Mouse (Mus musculus) heart, embryonic 16.5 days (tissue): ENCODE data around the gene Lrsam1. TPM values are rescaled to one million over a fixed set of nuclear protein-coding genes. Genes with fewer than 3 reads are reported as not detected.

Experiments used
- ATAC-seq: fragments of 200-750 bp; cut with Nextera tagmentation; replicated peaks from 2 replicates; pipeline ENCODE4 v1.8.0; 2017; ENCODE audit warnings: moderate number of reproducible peaks; ENCODE audit not compliant: insufficient read depth, low FRiP score; ENCODE audit errors: extremely low read depth
- H3K27ac ChIP-seq: fragments of 300-500 bp; sonication (generic); 2 replicates; pipeline ENCODE4 v1.5.1; 2014; ENCODE audit warnings: mild to moderate bottlenecking, low read length, control low read depth, moderate library complexity
- H3K27me3 ChIP-seq: fragments of 300-500 bp; sonication (generic); 2 replicates; pipeline ENCODE4 v1.6.1; 2014; ENCODE audit warnings: low read length, mixed read lengths; ENCODE audit not compliant: control insufficient read depth, insufficient read depth
- H3K36me3 ChIP-seq: fragments of 300-500 bp; sonication (generic); 2 replicates; pipeline ENCODE4 v1.6.1; 2014; ENCODE audit not compliant: control insufficient read depth, insufficient read depth
- H3K4me1 ChIP-seq: fragments of 300-500 bp; sonication (generic); 2 replicates; pipeline ENCODE4 v1.6.1; 2014; ENCODE audit warnings: low read length, mixed read lengths; ENCODE audit not compliant: control insufficient read depth, insufficient read depth
- H3K4me2 ChIP-seq: fragments of 300-500 bp; sonication (generic); 2 replicates; pipeline ENCODE4 v1.6.1; 2014; ENCODE audit warnings: low read depth, mild to moderate bottlenecking, control low read depth, low read length
- H3K4me3 ChIP-seq: fragments of 300-500 bp; sonication (generic); 2 replicates; pipeline ENCODE4 v1.5.1; 2014; ENCODE audit warnings: mild to moderate bottlenecking, control low read depth, low read length
- H3K9ac ChIP-seq: fragments of 300-500 bp; sonication (generic); 2 replicates; pipeline ENCODE4 v1.6.1; 2014; ENCODE audit warnings: low read length, control low read depth
- H3K9me3 ChIP-seq: fragments of 300-500 bp; sonication (generic); replicated peaks from 2 replicates; pipeline ENCODE4 v1.6.1; 2016; ENCODE audit warnings: low read length; ENCODE audit not compliant: control insufficient read depth
- WGBS: fragments of 180-500 bp; shearing (Covaris S2); extraction: QIAGEN DNeasy Blood & Tissue Kit; methylation state at CpG from one replicate; pipeline ENCODE4 v1.1.7; 2014; 5-methylcytosine and 5-hydroxymethylcytosine counted together
- polyA plus RNA-seq: library from polyadenylated mRNA; unstranded; fragments of >200 nt; fragmentation: Nextera tagmentation; extraction: Ambion mirVana; gene quantifications from 2 replicates; pipeline ENCODE4 v1.2.1, GENCODE M21; 2015

The Lrsam1 gene
- polyA plus RNA-seq, 1 experiment from 2014 or later, result 8.8 TPM

- H3K36me3 ChIP-seq, result peaks cover 46% of the 10 kb centered on the region
- no peaks in the 10 kb centered on the region for H3K4me1 ChIP-seq
- H3K9me3 ChIP-seq, result no peaks in the 10 kb centered on the region
- H3K27me3 ChIP-seq, result no peaks in the 10 kb centered on the region
- WGBS, result 88% methylated on average over 24 of the region's 24 CpGs
- H3K27ac ChIP-seq, result no peak overlapping the region
- no peak overlapping the region for H3K4me3 ChIP-seq
- no peak for ATAC-seq
- H3K9ac ChIP-seq, result no peak overlapping the region
- no peak overlapping the region for H3K4me2 ChIP-seq
Measured at GRCm38 (mm10) chr2:32923551-32924250, 37.7 kb downstream of the Lrsam1 start.

- H3K9ac ChIP-seq, result no peak overlapping the region
- H3K36me3 ChIP-seq, result peaks cover 46% of the 10 kb centered on the region
- WGBS, result 88% methylated on average over 13 of the region's 13 CpGs
- no peaks in the 10 kb centered on the region for H3K4me1 ChIP-seq
- no peak overlapping the region for H3K4me2 ChIP-seq
- no peaks in the 10 kb centered on the region for H3K27me3 ChIP-seq
- no peak overlapping the region for H3K27ac ChIP-seq
- no peaks in the 10 kb centered on the region for H3K9me3 ChIP-seq
- no peak overlapping the region for H3K4me3 ChIP-seq
- no peak for ATAC-seq
Measured at GRCm38 (mm10) chr2:32922564-32922963, 38.9 kb downstream of the Lrsam1 start.

- 92% methylated on average over 15 of the region's 15 CpGs for WGBS
- H3K36me3 ChIP-seq, result peaks cover 46% of the 10 kb centered on the region
- no peak for ATAC-seq
Measured at GRCm38 (mm10) chr2:32921801-32922380, 39.5 kb downstream of the Lrsam1 start.

GRCm38 (mm10) chr2:32921235-32921634, 40.2 kb downstream of the Lrsam1 start:
- Histone ChIP-seq H3K36me3 (peaks cover 48% of the 10 kb centered on the region), H3K9ac (no peak overlapping the region), H3K9me3 (no peaks in the 10 kb centered on the region), H3K27me3 (no peaks in the 10 kb centered on the region), H3K27ac (no peak overlapping the region), H3K4me2 (no peak overlapping the region), H3K4me1 (no peaks in the 10 kb centered on the region), H3K4me3 (no peak overlapping the region)
- no peak for ATAC-seq
- 78% methylated on average over 7 of the region's 7 CpGs for WGBS

More at GRCm38 (mm10) chr2:32921801-32922380, 39.5 kb downstream of the Lrsam1 start:
- no peak overlapping the region for H3K4me2 ChIP-seq
- no peak overlapping the region for H3K4me3 ChIP-seq
- no peaks in the 10 kb centered on the region for H3K27me3 ChIP-seq
- H3K9me3 ChIP-seq, result no peaks in the 10 kb centered on the region
- H3K4me1 ChIP-seq, result no peaks in the 10 kb centered on the region
- H3K27ac ChIP-seq, result no peak overlapping the region
- H3K9ac ChIP-seq, result no peak overlapping the region

GRCm38 (mm10) chr2:32918391-32918790, 43.0 kb downstream of the Lrsam1 start:
- 84% methylated on average over 9 of the region's 9 CpGs for WGBS
- no peak overlapping the region for H3K9ac ChIP-seq
- peaks cover 19% of the 10 kb centered on the region for H3K4me1 ChIP-seq
- no peaks in the 10 kb centered on the region for H3K27me3 ChIP-seq
- H3K4me2 ChIP-seq, result no peak overlapping the region
- H3K36me3 ChIP-seq, result peaks cover 45% of the 10 kb centered on the region
- no peaks in the 10 kb centered on the region for H3K9me3 ChIP-seq
- no peak for ATAC-seq
- H3K4me3 ChIP-seq, result no peak overlapping the region
- H3K27ac ChIP-seq, result no peak overlapping the region

- no peak for ATAC-seq
- Histone ChIP-seq H3K27ac (no peak overlapping the region), H3K4me3 (no peak overlapping the region), H3K9ac (no peak overlapping the region), H3K27me3 (no peaks in the 10 kb centered on the region), H3K36me3 (peaks cover 37% of the 10 kb centered on the region), H3K4me1 (peaks cover 19% of the 10 kb centered on the region), H3K9me3 (no peaks in the 10 kb centered on the region), H3K4me2 (no peak overlapping the region)
- 65% methylated on average over 11 of the region's 11 CpGs for WGBS
Measured at GRCm38 (mm10) chr2:32917526-32917925, 43.9 kb downstream of the Lrsam1 start.

- peak; percentile 89 for ATAC-seq
- peak overlapping the region; percentile 96 for H3K27ac ChIP-seq
- no peaks in the 10 kb centered on the region for H3K9me3 ChIP-seq
- no peaks in the 10 kb centered on the region for H3K27me3 ChIP-seq
- H3K36me3 ChIP-seq, result peaks cover 27% of the 10 kb centered on the region
- H3K9ac ChIP-seq, result peak overlapping the region; percentile 64
- H3K4me1 ChIP-seq, result peaks cover 19% of the 10 kb centered on the region
- peak overlapping the region; percentile 11; the same call in 1 of the 2 replicates for H3K4me2 ChIP-seq
- 12% methylated on average over 3 of the region's 3 CpGs for WGBS
- no peak overlapping the region for H3K4me3 ChIP-seq
Measured at GRCm38 (mm10) chr2:32914896-32915295, 46.5 kb downstream of the Lrsam1 start.

- H3K9me3 ChIP-seq, result no peaks in the 10 kb centered on the region
- no peaks in the 10 kb centered on the region for H3K27me3 ChIP-seq
- peaks cover 19% of the 10 kb centered on the region for H3K4me1 ChIP-seq
- 0 out of 2 replicates have a peak, but pooled peaks have one; percentile 2 for ATAC-seq
- peaks cover 23% of the 10 kb centered on the region for H3K36me3 ChIP-seq
- H3K27ac ChIP-seq, result peak overlapping the region; percentile 96
- H3K9ac ChIP-seq, result peak overlapping the region; percentile 64
- WGBS, result 51% methylated on average over 5 of the region's 5 CpGs
- H3K4me3 ChIP-seq, result no peak overlapping the region
- H3K4me2 ChIP-seq, result peak overlapping the region; percentile 11
Measured at GRCm38 (mm10) chr2:32914362-32914761, 47.1 kb downstream of the Lrsam1 start.

GRCm38 (mm10) chr2:32912210-32912804, 49.1 kb downstream of the Lrsam1 start:
- H3K27me3 ChIP-seq, result no peaks in the 10 kb centered on the region
- WGBS, result 30% methylated on average over 19 of the region's 19 CpGs
- no peak for ATAC-seq
- H3K9ac ChIP-seq, result no peak overlapping the region
- no peaks in the 10 kb centered on the region for H3K9me3 ChIP-seq
- H3K4me1 ChIP-seq, result peaks cover 39% of the 10 kb centered on the region
- H3K36me3 ChIP-seq, result peaks cover 16% of the 10 kb centered on the region
- no peak overlapping the region for H3K4me2 ChIP-seq
- H3K27ac ChIP-seq, result no peak overlapping the region
- no peak overlapping the region for H3K4me3 ChIP-seq
